Mouse (Mus musculus) embryonic facial prominence, embryonic 14.5 days (tissue): ENCODE results near the gene Asf1a. TPM values are rescaled to one million over a fixed set of nuclear protein-coding genes. Genes with fewer than 3 reads are reported as not detected.
"Not testable (repeated sequence)": the region's sequence is repeated elsewhere in the genome, so short reads cannot be mapped to it uniquely, and the experiment has no call there.

Source experiments
- ATAC-seq: fragments of 200-750 bp; cut with Nextera tagmentation; 2 replicates; pipeline ENCODE4 v1.8.0; 2017; ENCODE audit warnings: low read depth, moderate number of reproducible peaks, moderate TSS enrichment
- DNase-seq: peaks from one replicate; pipeline ENCODE4 v3.0.0-alpha.2; 2015; ENCODE audit warnings: low spot score
- H3K27ac ChIP-seq: fragments of 300-500 bp; sonication (generic); replicated peaks from 2 replicates; pipeline ENCODE4 v1.5.1; 2014; ENCODE audit warnings: low read depth, mild to moderate bottlenecking, low read length, moderate library complexity
- H3K27me3 ChIP-seq: fragments of 300-500 bp; sonication (generic); replicated peaks from 2 replicates; pipeline ENCODE4 v1.6.1; 2014; ENCODE audit warnings: low read length; ENCODE audit not compliant: control insufficient read depth, insufficient read depth
- H3K36me3 ChIP-seq: fragments of 300-500 bp; sonication (generic); 2 replicates; pipeline ENCODE4 v1.6.1; 2014; ENCODE audit warnings: low read length, mixed read lengths; ENCODE audit not compliant: control insufficient read depth, insufficient read depth
- H3K4me1 ChIP-seq: fragments of 300-500 bp; sonication (generic); 2 replicates; pipeline ENCODE4 v1.6.1; 2014; ENCODE audit warnings: antibody characterized with exemption, low read length; ENCODE audit not compliant: control insufficient read depth, insufficient read depth
- H3K4me2 ChIP-seq: fragments of 300-500 bp; sonication (generic); 2 replicates; pipeline ENCODE4 v1.6.1; 2014; ENCODE audit warnings: low read depth, mild to moderate bottlenecking, low read length, moderate library complexity, mixed read lengths
- H3K4me3 ChIP-seq: fragments of 300-500 bp; sonication (generic); 2 replicates; pipeline ENCODE4 v1.5.1; 2014; ENCODE audit warnings: low read depth, mild to moderate bottlenecking, low read length
- H3K9ac ChIP-seq: fragments of 300-500 bp; sonication (generic); 2 replicates; pipeline ENCODE4 v1.6.1; 2014; ENCODE audit warnings: low read depth, mild to moderate bottlenecking, low read length, moderate library complexity, mixed read lengths
- H3K9me3 ChIP-seq: fragments of 300-500 bp; sonication (generic); 2 replicates; pipeline ENCODE4 v1.6.1; 2016; ENCODE audit warnings: low read length; ENCODE audit not compliant: control insufficient read depth
- WGBS: fragments of 180-500 bp; shearing (Covaris S2); extraction: QIAGEN DNeasy Blood & Tissue Kit; methylation state at CpG from one replicate; pipeline ENCODE4 v1.1.7; 2014; 5-methylcytosine and 5-hydroxymethylcytosine counted together
- polyA plus RNA-seq: library from polyadenylated mRNA; unstranded; fragments of >200 nt; fragmentation: Nextera tagmentation; extraction: Ambion mirVana; gene quantifications from 2 replicates; pipeline ENCODE4 v1.2.1, GENCODE M21; 2014

Asf1a gene
- polyA plus RNA-seq, 1 experiment from 2014 or later, result 102 TPM

GRCm38 (mm10) chr10:53629247-53629917 is 32.8 kb downstream of the Asf1a start:
- peak; percentile 79 for ATAC-seq
- peak; percentile 95 for DNase-seq
- H3K27ac ChIP-seq, result peak overlapping the region; percentile 96
- peak overlapping the region; percentile 55 for H3K4me2 ChIP-seq
- H3K36me3 ChIP-seq, result 0 out of 2 replicates have a peak, but pooled peaks cover 13% of the 10 kb centered on the region
- H3K9ac ChIP-seq, result peak overlapping the region; percentile 85
- H3K9me3 ChIP-seq, result no peaks in the 10 kb centered on the region
- under 1% methylated on average over 41 of the region's 67 CpGs for WGBS
- peak overlapping the region; percentile 86 for H3K4me3 ChIP-seq
- H3K4me1 ChIP-seq, result peaks cover 6% of the 10 kb centered on the region; the same call in 1 of the 2 replicates
- no peaks in the 10 kb centered on the region for H3K27me3 ChIP-seq

- peak; percentile 95 for ATAC-seq
- H3K36me3 ChIP-seq, result 0 out of 2 replicates have a peak, but pooled peaks cover 8% of the 10 kb centered on the region
Observed at GRCm38 (mm10) chr10:53629918-53630250, 33.3 kb downstream of the Asf1a start.

GRCm38 (mm10) chr10:53630339-53630738 is 33.8 kb downstream of the Asf1a start, which contains the start of gene Mcm9:
Mcm9 (minus strand) TSS chr10:53630439.
- not testable (repeated sequence) for ATAC-seq, H3K27me3 ChIP-seq, DNase-seq, H3K36me3 ChIP-seq, H3K4me1 ChIP-seq, H3K9me3 ChIP-seq
- H3K9ac ChIP-seq, result peak within 1 kb of the TSS; percentile 85
- H3K27ac ChIP-seq, result peak within 1 kb of the TSS; percentile 96
- WGBS, result 57% methylated on average over 10 of the region's 10 CpGs
- H3K4me3 ChIP-seq, result peak within 1 kb of the TSS; percentile 86
- H3K4me2 ChIP-seq, result peak within 1 kb of the TSS; percentile 55

More at GRCm38 (mm10) chr10:53629918-53630250, 33.3 kb downstream of the Asf1a start:
- DNase-seq, result peak; percentile 99
- H3K4me2 ChIP-seq, result peak overlapping the region; percentile 55
- H3K4me1 ChIP-seq, result peaks cover 6% of the 10 kb centered on the region; the same call in 1 of the 2 replicates
- peak overlapping the region; percentile 96 for H3K27ac ChIP-seq
- under 1% methylated on average over 24 of the region's 35 CpGs for WGBS
- no peaks in the 10 kb centered on the region for H3K9me3 ChIP-seq
- peak overlapping the region; percentile 86 for H3K4me3 ChIP-seq
- H3K27me3 ChIP-seq, result no peaks in the 10 kb centered on the region
- H3K9ac ChIP-seq, result peak overlapping the region; percentile 85

GRCm38 (mm10) chr10:53634160-53634559 is 37.6 kb downstream of the Asf1a start:
- H3K9me3 ChIP-seq, result no peaks in the 10 kb centered on the region
- H3K4me1 ChIP-seq, result no peaks in the 10 kb centered on the region
- H3K27me3 ChIP-seq, result no peaks in the 10 kb centered on the region
- no peak overlapping the region for H3K4me3 ChIP-seq
- H3K27ac ChIP-seq, result no peak overlapping the region
- 82% methylated on average over 10 of the region's 10 CpGs for WGBS
- no peak for DNase-seq
- H3K36me3 ChIP-seq, result no peaks in the 10 kb centered on the region
- H3K4me2 ChIP-seq, result no peak overlapping the region
- H3K9ac ChIP-seq, result no peak overlapping the region
- no peak for ATAC-seq

- no peak overlapping the region for H3K4me2 ChIP-seq
- no peak overlapping the region for H3K9ac ChIP-seq
- no peaks in the 10 kb centered on the region for H3K27me3 ChIP-seq
- no peaks in the 10 kb centered on the region for H3K36me3 ChIP-seq
- no peak overlapping the region for H3K4me3 ChIP-seq
- H3K27ac ChIP-seq, result no peak overlapping the region
- no peaks in the 10 kb centered on the region for H3K4me1 ChIP-seq
- WGBS, result 77% methylated on average over 13 of the region's 13 CpGs
- DNase-seq, result no peak
- no peak for ATAC-seq
- H3K9me3 ChIP-seq, result no peaks in the 10 kb centered on the region
Observed at GRCm38 (mm10) chr10:53635246-53635971, 38.9 kb downstream of the Asf1a start.

- DNase-seq (peak; percentile 63), ATAC-seq (no peak)
- Histone ChIP-seq H3K36me3 (no peaks in the 10 kb centered on the region), H3K4me1 (no peaks in the 10 kb centered on the region), H3K9me3 (no peaks in the 10 kb centered on the region), H3K9ac (no peak overlapping the region), H3K4me2 (no peak overlapping the region), H3K4me3 (no peak overlapping the region), H3K27me3 (no peaks in the 10 kb centered on the region), H3K27ac (no peak overlapping the region)
Observed at GRCm38 (mm10) chr10:53641507-53641906, 45.0 kb downstream of the Asf1a start.

- no peak overlapping the region for H3K4me3 ChIP-seq
- no peaks in the 10 kb centered on the region for H3K4me1 ChIP-seq
- no peak overlapping the region for H3K4me2 ChIP-seq
- no peaks in the 10 kb centered on the region for H3K9me3 ChIP-seq
- whole genome bisulfite sequencing, result 82% methylated on average over 2 of the region's 2 CpGs
- H3K36me3 ChIP-seq, result no peaks in the 10 kb centered on the region
- H3K9ac ChIP-seq, result no peak overlapping the region
- DNase-seq, result no peak
- H3K27ac ChIP-seq, result no peak overlapping the region
- H3K27me3 ChIP-seq, result no peaks in the 10 kb centered on the region
- ATAC-seq, result no peak
Observed at GRCm38 (mm10) chr10:53650683-53651082, 54.1 kb downstream of the Asf1a start.

GRCm38 (mm10) chr10:53654239-53654638 is 57.7 kb downstream of the Asf1a start:
- not testable (repeated sequence) for H3K36me3 ChIP-seq, DNase-seq, H3K27me3 ChIP-seq, H3K9me3 ChIP-seq, ATAC-seq, H3K27ac ChIP-seq, H3K4me2 ChIP-seq, H3K4me1 ChIP-seq, H3K9ac ChIP-seq, H3K4me3 ChIP-seq
- 85% methylated on average over 5 of the region's 5 CpGs for WGBS
